Mouse (Mus musculus): ENCODE measurements around the gene Sec14l5.

- TF ChIP-seq CTCF (IDR thresholded peaks at IDR 0.05; ENCODE audit: low read depth, low read length) (no peak), POLR2A (IDR thresholded peaks at IDR 0.05; ENCODE audit: insufficient read depth, low read length) (no peak)
Observed at GRCm38 (mm10) chr16:5119845-5120244, 27.1 kb upstream of the Sec14l5 start.

Measured in ES-Bruce4 (cell line).